Mouse (Mus musculus): Measurements from ENCODE around the gene Olfr1097. TPM values are rescaled to one million over a fixed set of nuclear protein-coding genes. Genes with fewer than 3 reads are reported as not detected.

Gene Olfr1097
- not detected in 2 replicates for polyA plus RNA-seq (2015; fragmentation: Nextera tagmentation; extraction: Ambion mirVana)

GRCm38 (mm10) chr2:86892116-86892515 is at the start of gene Olfr1097:
TSS of gene Olfr1097 (minus strand) at chr2:86892216.
- ATAC-seq, result no peak
- H3K36me3 ChIP-seq (ENCODE audit: control insufficient read depth, insufficient read depth), result no peaks in the 10 kb centered on the region
- H3K4me3 ChIP-seq (ENCODE audit: low read depth, low read length), result no peak within 1 kb of the TSS
- H3K4me1 ChIP-seq (replicated peaks; ENCODE audit: control insufficient read depth, insufficient read depth, low read length), result no peaks in the 10 kb centered on the region
- H3K27me3 ChIP-seq (replicated peaks; ENCODE audit: control insufficient read depth, insufficient read depth, low read length), result no peaks in the 10 kb centered on the region
- no peak for TF ChIP-seq CTCF (IDR thresholded peaks at IDR 0.05; ENCODE audit: low read depth)
- no peak within 1 kb of the TSS for H3K9ac ChIP-seq (ENCODE audit: low read depth, low read length)
- no peaks in the 10 kb centered on the region for H3K9me3 ChIP-seq (ENCODE audit: control insufficient read depth)
- H3K27ac ChIP-seq (ENCODE audit: low read depth, low read length), result no peak within 1 kb of the TSS
- WGBS, result 100% methylated on average over 1 of the region's 1 CpGs
- H3K4me2 ChIP-seq (replicated peaks; ENCODE audit: low read depth), result no peak within 1 kb of the TSS

GRCm38 (mm10) chr2:86926557-86926956 is 34.5 kb upstream of the Olfr1097 start:
- Histone ChIP-seq H3K27ac (ENCODE audit: low read depth, low read length) (no peak overlapping the region), H3K36me3 (ENCODE audit: control insufficient read depth, insufficient read depth) (no peaks in the 10 kb centered on the region), H3K27me3 (replicated peaks; ENCODE audit: control insufficient read depth, insufficient read depth, low read length) (no peaks in the 10 kb centered on the region), H3K9ac (ENCODE audit: low read depth, low read length) (no peak overlapping the region), H3K4me1 (replicated peaks; ENCODE audit: control insufficient read depth, insufficient read depth, low read length) (no peaks in the 10 kb centered on the region), H3K4me2 (replicated peaks; ENCODE audit: low read depth) (no peak overlapping the region), H3K4me3 (ENCODE audit: low read depth, low read length) (no peak overlapping the region), H3K9me3 (ENCODE audit: control insufficient read depth) (no peaks in the 10 kb centered on the region)
- ATAC-seq, result no peak
- no peak for TF ChIP-seq CTCF (IDR thresholded peaks at IDR 0.05; ENCODE audit: low read depth)

GRCm38 (mm10) chr2:86924445-86924844 is 32.4 kb upstream of the Olfr1097 start, which contains the start of gene Olfr1098:
TSS of gene Olfr1098 (minus strand) at chr2:86924545.
- no peak within 1 kb of the TSS for H3K4me3 ChIP-seq (ENCODE audit: low read depth, low read length)
- no peaks in the 10 kb centered on the region for H3K27me3 ChIP-seq (replicated peaks; ENCODE audit: control insufficient read depth, insufficient read depth, low read length)
- H3K9ac ChIP-seq (ENCODE audit: low read depth, low read length), result no peak within 1 kb of the TSS
- H3K27ac ChIP-seq (ENCODE audit: low read depth, low read length), result no peak within 1 kb of the TSS
- ATAC-seq, result no peak
- TF ChIP-seq CTCF (IDR thresholded peaks at IDR 0.05; ENCODE audit: low read depth), result no peak
- WGBS, result 84% methylated on average over 1 of the region's 1 CpGs
- no peaks in the 10 kb centered on the region for H3K4me1 ChIP-seq (replicated peaks; ENCODE audit: control insufficient read depth, insufficient read depth, low read length)
- no peak within 1 kb of the TSS for H3K4me2 ChIP-seq (replicated peaks; ENCODE audit: low read depth)
- no peaks in the 10 kb centered on the region for H3K36me3 ChIP-seq (ENCODE audit: control insufficient read depth, insufficient read depth)
- no peaks in the 10 kb centered on the region for H3K9me3 ChIP-seq (ENCODE audit: control insufficient read depth)

- Histone ChIP-seq H3K4me1 (replicated peaks; ENCODE audit: control insufficient read depth, insufficient read depth, low read length) (no peaks in the 10 kb centered on the region), H3K4me2 (replicated peaks; ENCODE audit: low read depth) (no peak overlapping the region), H3K9ac (ENCODE audit: low read depth, low read length) (no peak overlapping the region), H3K27ac (ENCODE audit: low read depth, low read length) (no peak overlapping the region), H3K36me3 (ENCODE audit: control insufficient read depth, insufficient read depth) (no peaks in the 10 kb centered on the region), H3K27me3 (replicated peaks; ENCODE audit: control insufficient read depth, insufficient read depth, low read length) (no peaks in the 10 kb centered on the region), H3K9me3 (ENCODE audit: control insufficient read depth) (no peaks in the 10 kb centered on the region), H3K4me3 (ENCODE audit: low read depth, low read length) (no peak overlapping the region)
- no peak for TF ChIP-seq CTCF (IDR thresholded peaks at IDR 0.05; ENCODE audit: low read depth)
- no peak for ATAC-seq
- 79% methylated on average over 2 of the region's 2 CpGs for WGBS
These were observed 13.6 kb upstream of the Olfr1097 start for GRCm38 (mm10) chr2:86905647-86906046.

GRCm38 (mm10) chr2:86874702-86875101 is 17.3 kb downstream of the Olfr1097 start, which contains the start of gene Gm13723:
TSS of gene Gm13723 (minus strand) at chr2:86874802.
- no peak for ATAC-seq

GRCm38 (mm10) chr2:86851596-86851995 is 40.4 kb downstream of the Olfr1097 start, which contains the start of gene Olfr1095:
TSS of gene Olfr1095 (minus strand) at chr2:86851696.
- no peak within 1 kb of the TSS for H3K4me3 ChIP-seq (ENCODE audit: low read depth, low read length)
- H3K36me3 ChIP-seq (ENCODE audit: control insufficient read depth, insufficient read depth), result no peaks in the 10 kb centered on the region
- no peak for TF ChIP-seq CTCF (IDR thresholded peaks at IDR 0.05; ENCODE audit: low read depth)
- WGBS, result 90% methylated on average over 3 of the region's 3 CpGs
- H3K27ac ChIP-seq (ENCODE audit: low read depth, low read length), result no peak within 1 kb of the TSS
- ATAC-seq, result no peak
- no peak within 1 kb of the TSS for H3K9ac ChIP-seq (ENCODE audit: low read depth, low read length)
- no peaks in the 10 kb centered on the region for H3K9me3 ChIP-seq (ENCODE audit: control insufficient read depth)
- H3K4me2 ChIP-seq (replicated peaks; ENCODE audit: low read depth), result no peak within 1 kb of the TSS
- H3K4me1 ChIP-seq (replicated peaks; ENCODE audit: control insufficient read depth, insufficient read depth, low read length), result no peaks in the 10 kb centered on the region
- no peaks in the 10 kb centered on the region for H3K27me3 ChIP-seq (replicated peaks; ENCODE audit: control insufficient read depth, insufficient read depth, low read length)

More at GRCm38 (mm10) chr2:86874702-86875101, 17.3 kb downstream of the Olfr1097 start, which contains the start of gene Gm13723:
- WGBS, result 51% methylated on average over 1 of the region's 1 CpGs
- H3K4me2 ChIP-seq (replicated peaks; ENCODE audit: low read depth), result no peak within 1 kb of the TSS
- H3K4me3 ChIP-seq (ENCODE audit: low read depth, low read length), result no peak within 1 kb of the TSS
- no peak within 1 kb of the TSS for H3K9ac ChIP-seq (ENCODE audit: low read depth, low read length)
- no peaks in the 10 kb centered on the region for H3K27me3 ChIP-seq (replicated peaks; ENCODE audit: control insufficient read depth, insufficient read depth, low read length)
- no peak within 1 kb of the TSS for H3K27ac ChIP-seq (ENCODE audit: low read depth, low read length)
- TF ChIP-seq CTCF (IDR thresholded peaks at IDR 0.05; ENCODE audit: low read depth), result no peak
- H3K36me3 ChIP-seq (ENCODE audit: control insufficient read depth, insufficient read depth), result no peaks in the 10 kb centered on the region
- H3K4me1 ChIP-seq (replicated peaks; ENCODE audit: control insufficient read depth, insufficient read depth, low read length), result no peaks in the 10 kb centered on the region
- no peaks in the 10 kb centered on the region for H3K9me3 ChIP-seq (ENCODE audit: control insufficient read depth)

Other genes with a start within 250 kb of the Olfr1097 start
- not detected in 2 replicates for gene Olfr1085, start 230.2 kb downstream of the Olfr1097 start, polyA plus RNA-seq (2015; fragmentation: Nextera tagmentation; extraction: Ambion mirVana)
- gene Olfr1086, start 212.1 kb downstream of the Olfr1097 start, polyA plus RNA-seq (2015; fragmentation: Nextera tagmentation; extraction: Ambion mirVana), result not detected in 2 replicates
- not detected in 2 replicates for gene Olfr1087, start 193.8 kb downstream of the Olfr1097 start, polyA plus RNA-seq (2015; fragmentation: Nextera tagmentation; extraction: Ambion mirVana)
- not detected in 2 replicates for gene Olfr1089, start 158.5 kb downstream of the Olfr1097 start, polyA plus RNA-seq (2015; fragmentation: Nextera tagmentation; extraction: Ambion mirVana)
- not detected in 2 replicates for gene Olfr1090, start 133.2 kb downstream of the Olfr1097 start, polyA plus RNA-seq (2015; fragmentation: Nextera tagmentation; extraction: Ambion mirVana)
- not detected in 2 replicates for gene Olfr1093, start 109.7 kb downstream of the Olfr1097 start, polyA plus RNA-seq (2015; fragmentation: Nextera tagmentation; extraction: Ambion mirVana)
- gene Olfr141, start 82.2 kb downstream of the Olfr1097 start, polyA plus RNA-seq (2015; fragmentation: Nextera tagmentation; extraction: Ambion mirVana), result not detected in 2 replicates
- gene Olfr1094, start 67.6 kb downstream of the Olfr1097 start, polyA plus RNA-seq (2015; fragmentation: Nextera tagmentation; extraction: Ambion mirVana), result not detected in 2 replicates
- gene Olfr1095, start 40.5 kb downstream of the Olfr1097 start, polyA plus RNA-seq (2015; fragmentation: Nextera tagmentation; extraction: Ambion mirVana), result not detected in 2 replicates
- not detected in 2 replicates for gene Gm13723, start 17.4 kb downstream of the Olfr1097 start, polyA plus RNA-seq (2015; fragmentation: Nextera tagmentation; extraction: Ambion mirVana)
- not detected in 2 replicates for gene Olfr1098, start 32.3 kb upstream of the Olfr1097 start, polyA plus RNA-seq (2015; fragmentation: Nextera tagmentation; extraction: Ambion mirVana)
- not detected in 2 replicates for gene Olfr1099, start 68.5 kb upstream of the Olfr1097 start, polyA plus RNA-seq (2015; fragmentation: Nextera tagmentation; extraction: Ambion mirVana)
- not detected in 2 replicates for gene Olfr1100, start 87.7 kb upstream of the Olfr1097 start, polyA plus RNA-seq (2015; fragmentation: Nextera tagmentation; extraction: Ambion mirVana)
- gene Olfr1101, start 99.0 kb upstream of the Olfr1097 start, polyA plus RNA-seq (2015; fragmentation: Nextera tagmentation; extraction: Ambion mirVana), result not detected in 2 replicates
- not detected in 2 replicates for gene Olfr1102, start 106.2 kb upstream of the Olfr1097 start, polyA plus RNA-seq (2015; fragmentation: Nextera tagmentation; extraction: Ambion mirVana)
- not detected in 2 replicates for gene Olfr1104, start 134.9 kb upstream of the Olfr1097 start, polyA plus RNA-seq (2015; fragmentation: Nextera tagmentation; extraction: Ambion mirVana)
- not detected in 2 replicates for gene Olfr1105, start 144.3 kb upstream of the Olfr1097 start, polyA plus RNA-seq (2015; fragmentation: Nextera tagmentation; extraction: Ambion mirVana)
- not detected in 2 replicates for gene Olfr1106, start 160.1 kb upstream of the Olfr1097 start, polyA plus RNA-seq (2015; fragmentation: Nextera tagmentation; extraction: Ambion mirVana)
- gene Olfr1107, start 183.6 kb upstream of the Olfr1097 start, polyA plus RNA-seq (2015; fragmentation: Nextera tagmentation; extraction: Ambion mirVana), result not detected in 2 replicates
- not detected in 2 replicates for gene Olfr1109, start 203.8 kb upstream of the Olfr1097 start, polyA plus RNA-seq (2015; fragmentation: Nextera tagmentation; extraction: Ambion mirVana)
- gene Olfr259, start 222.4 kb upstream of the Olfr1097 start, polyA plus RNA-seq (2015; fragmentation: Nextera tagmentation; extraction: Ambion mirVana), result not detected in 2 replicates
- gene Olfr1110, start 248.1 kb upstream of the Olfr1097 start, polyA plus RNA-seq (2015; fragmentation: Nextera tagmentation; extraction: Ambion mirVana), result not detected in 2 replicates

Data from intestine, postnatal 0 days (tissue).